Mouse (Mus musculus) neutrophil, adult 5-6 weeks (primary cell): ENCODE results near the gene Mc1r. TPM values are rescaled to one million over a fixed set of nuclear protein-coding genes. Genes with fewer than 3 reads are reported as not detected.

Experiments used
- ATAC-seq: fragments of 151-379, 151-347 bp; 2 replicates; pipeline ENCODE4 v1.8.0; 2017; ENCODE audit warnings: mild to moderate bottlenecking, moderate TSS enrichment; ENCODE audit not compliant: insufficient number of reproducible peaks, poor library complexity, low FRiP score, severe bottlenecking; ENCODE audit errors: extremely low read depth
- total RNA-seq: library from RNA; stranded (forward); fragments of 200-1000 nt; gene quantifications from 2 replicates; pipeline ENCODE4 v1.2.3, GENCODE M21; 2017

Gene Mc1r
- 0.61 TPM in 1 of 2 replicates, not detected in the other for total RNA-seq

- ATAC-seq: peak; percentile 47
These were observed at the start of gene Mc1r for GRCm38 (mm10) chr8:123406786-123407185. Mc1r (plus strand) TSS chr8:123407107.

- peak; percentile 80 for ATAC-seq
These were observed 45.7 kb upstream of the Mc1r start for GRCm38 (mm10) chr8:123361082-123361739.

- peak; percentile 79 for ATAC-seq
These were observed 33.3 kb upstream of the Mc1r start, which contains the start of gene Tcf25 for GRCm38 (mm10) chr8:123373403-123374238. Tcf25 (plus strand) TSS chr8:123373753.

GRCm38 (mm10) chr8:123374239-123374578 lies 32.7 kb upstream of the Mc1r start:
- ATAC-seq: peak; percentile 78

- ATAC-seq: no peak
These were observed 31.2 kb upstream of the Mc1r start for GRCm38 (mm10) chr8:123375701-123376100.

GRCm38 (mm10) chr8:123376106-123376505 lies 30.8 kb upstream of the Mc1r start:
- ATAC-seq: no peak

- ATAC-seq: no peak
These were observed 25.2 kb upstream of the Mc1r start for GRCm38 (mm10) chr8:123381711-123382110.

GRCm38 (mm10) chr8:123382516-123382915 lies 24.4 kb upstream of the Mc1r start:
- ATAC-seq: no peak

GRCm38 (mm10) chr8:123384883-123385540 lies 21.9 kb upstream of the Mc1r start:
- ATAC-seq: 0 out of 2 replicates have a peak, but pooled peaks have one; percentile 27

- no peak for ATAC-seq
These were observed 19.9 kb upstream of the Mc1r start for GRCm38 (mm10) chr8:123387041-123387440.

- no peak for ATAC-seq
These were observed 19.1 kb upstream of the Mc1r start for GRCm38 (mm10) chr8:123387801-123388200.

- no peak for ATAC-seq
These were observed 17.9 kb upstream of the Mc1r start for GRCm38 (mm10) chr8:123389026-123389425.

- ATAC-seq: no peak
These were observed 8.6 kb upstream of the Mc1r start for GRCm38 (mm10) chr8:123398308-123398707.

GRCm38 (mm10) chr8:123401936-123402335 lies 5.0 kb upstream of the Mc1r start:
- no peak for ATAC-seq

- ATAC-seq: no peak
These were observed 4.1 kb upstream of the Mc1r start for GRCm38 (mm10) chr8:123402730-123403326.

GRCm38 (mm10) chr8:123404521-123404920 lies 2.4 kb upstream of the Mc1r start:
- no peak for ATAC-seq

- ATAC-seq: no peak
These were observed 705 bp downstream of the Mc1r start for GRCm38 (mm10) chr8:123407612-123408011.

- no peak for ATAC-seq
These were observed 2.0 kb downstream of the Mc1r start for GRCm38 (mm10) chr8:123408586-123409544.
